Mouse (Mus musculus) C2C12 (cell line): ENCODE measurements around the gene Eid2.

ENCODE experiments used
- CTCF ChIP-seq: IDR thresholded peaks from one replicate; pipeline ENCODE4 v1.5.1; 2011; ENCODE audit not compliant: control insufficient read depth, insufficient read depth, insufficient read length
- FOSL1 ChIP-seq: IDR thresholded peaks from one replicate; pipeline ENCODE4 v1.8.0; 2011; ENCODE audit warnings: mild to moderate bottlenecking, low read length; ENCODE audit not compliant: poor library complexity, insufficient read depth, severe bottlenecking
- MAX ChIP-seq: IDR thresholded peaks from one replicate; pipeline ENCODE4 v1.6.1; 2011; ENCODE audit warnings: mild to moderate bottlenecking, control low read depth
- MYOG ChIP-seq: IDR thresholded peaks from one replicate; pipeline ENCODE4 v1.6.1; 2011; ENCODE audit not compliant: control insufficient read depth, insufficient read length; ENCODE audit errors: extremely low read depth
- USF1 ChIP-seq: IDR thresholded peaks from one replicate; pipeline ENCODE4 v1.6.1; 2011; ENCODE audit warnings: low read depth, mild to moderate bottlenecking, control low read depth, moderate library complexity

DNA sequence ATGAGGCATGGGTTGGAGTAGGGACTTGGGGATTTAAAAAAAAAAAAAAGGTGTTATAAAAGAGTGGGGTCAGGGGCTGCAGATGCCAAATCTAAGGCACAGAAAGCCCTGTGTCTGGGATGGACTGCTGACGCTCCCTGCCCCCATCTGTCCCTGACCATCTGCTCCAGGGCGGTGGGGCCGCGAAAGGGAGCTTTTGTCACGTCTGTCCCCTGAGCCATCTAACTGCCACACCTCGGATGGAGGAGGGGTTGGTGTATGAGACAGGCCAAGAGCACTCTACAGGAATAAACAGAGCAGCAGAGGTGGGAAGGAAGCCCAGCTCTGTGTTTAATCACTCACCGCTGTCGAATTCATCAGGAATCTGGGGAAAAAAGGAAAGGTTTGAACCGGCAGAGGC lies 42.1 kb downstream of the Eid2 start:
- no peak for TF ChIP-seq CTCF
- TF ChIP-seq MYOG, result no peak
- no peak for TF ChIP-seq FOSL1
- no peak for TF ChIP-seq MAX
- TF ChIP-seq USF1, result no peak
